Mouse (Mus musculus): ENCODE results near the gene Hdhd3. TPM values are rescaled to one million over a fixed set of nuclear protein-coding genes. Genes with fewer than 3 reads are reported as not detected.

Hdhd3 gene
- polyA plus RNA-seq (2014; fragmentation: Nextera tagmentation; extraction: Ambion mirVana), result 18.7 and 21.2 TPM in 2 replicates

GRCm38 (mm10) chr4:62503374-62503970, at the start of gene Hdhd3:
TSS of gene Hdhd3 (minus strand) at chr4:62503467.
- WGBS, result 65% methylated on average over 3 of the region's 3 CpGs
- no peaks in the 10 kb centered on the region for H3K9me3 ChIP-seq (ENCODE audit: control insufficient read depth, low read depth, low read length)
- H3K4me3 ChIP-seq (ENCODE audit: low read depth, low read length), result peak within 1 kb of the TSS; percentile 73
- no peak within 1 kb of the TSS for H3K9ac ChIP-seq (replicated peaks; ENCODE audit: low read depth, low read length)
- H3K4me2 ChIP-seq (replicated peaks; ENCODE audit: low read depth, low read length), result peak within 1 kb of the TSS; percentile 58
- ATAC-seq (ENCODE audit: insufficient number of reproducible peaks, insufficient read depth, low FRiP score, low read depth), result no peak
- no peaks in the 10 kb centered on the region for H3K27me3 ChIP-seq (ENCODE audit: control insufficient read depth, insufficient read depth, low read length)
- H3K4me1 ChIP-seq (ENCODE audit: control insufficient read depth, insufficient read depth, low read length), result 0 out of 2 replicates have a peak, but pooled peaks cover 3% of the 10 kb centered on the region
- peaks cover 20% of the 10 kb centered on the region for H3K36me3 ChIP-seq (ENCODE audit: control insufficient read depth, insufficient read depth, low read length)
- peak within 1 kb of the TSS; percentile 86 for H3K27ac ChIP-seq (ENCODE audit: low read length)

GRCm38 (mm10) chr4:62551966-62552365, 48.7 kb upstream of the Hdhd3 start:
- Histone ChIP-seq H3K4me2 (replicated peaks; ENCODE audit: low read depth, low read length) (no peak overlapping the region), H3K9ac (replicated peaks; ENCODE audit: low read depth, low read length) (no peak overlapping the region), H3K36me3 (ENCODE audit: control insufficient read depth, insufficient read depth, low read length) (no peaks in the 10 kb centered on the region), H3K27ac (ENCODE audit: low read length) (no peak overlapping the region), H3K4me3 (ENCODE audit: low read depth, low read length) (no peak overlapping the region), H3K9me3 (ENCODE audit: control insufficient read depth, low read depth, low read length) (no peaks in the 10 kb centered on the region), H3K27me3 (ENCODE audit: control insufficient read depth, insufficient read depth, low read length) (no peaks in the 10 kb centered on the region), H3K4me1 (ENCODE audit: control insufficient read depth, insufficient read depth, low read length) (no peaks in the 10 kb centered on the region)
- ATAC-seq (ENCODE audit: insufficient number of reproducible peaks, insufficient read depth, low FRiP score, low read depth), result no peak
- 76% methylated on average over 7 of the region's 7 CpGs for WGBS

GRCm38 (mm10) chr4:62544801-62545200, 41.5 kb upstream of the Hdhd3 start:
- H3K4me3 ChIP-seq (ENCODE audit: low read depth, low read length), result no peak overlapping the region
- no peak for ATAC-seq (ENCODE audit: insufficient number of reproducible peaks, insufficient read depth, low FRiP score, low read depth)
- H3K4me2 ChIP-seq (replicated peaks; ENCODE audit: low read depth, low read length), result no peak overlapping the region
- no peaks in the 10 kb centered on the region for H3K4me1 ChIP-seq (ENCODE audit: control insufficient read depth, insufficient read depth, low read length)
- H3K27ac ChIP-seq (ENCODE audit: low read length), result no peak overlapping the region
- no peaks in the 10 kb centered on the region for H3K36me3 ChIP-seq (ENCODE audit: control insufficient read depth, insufficient read depth, low read length)
- no peaks in the 10 kb centered on the region for H3K27me3 ChIP-seq (ENCODE audit: control insufficient read depth, insufficient read depth, low read length)
- H3K9me3 ChIP-seq (ENCODE audit: control insufficient read depth, low read depth, low read length), result no peaks in the 10 kb centered on the region
- H3K9ac ChIP-seq (replicated peaks; ENCODE audit: low read depth, low read length), result no peak overlapping the region

- H3K9ac ChIP-seq (replicated peaks; ENCODE audit: low read depth, low read length), result no peak overlapping the region
- H3K36me3 ChIP-seq (ENCODE audit: control insufficient read depth, insufficient read depth, low read length), result no peaks in the 10 kb centered on the region
- H3K4me3 ChIP-seq (ENCODE audit: low read depth, low read length), result no peak overlapping the region
- H3K27ac ChIP-seq (ENCODE audit: low read length), result no peak overlapping the region
- no peaks in the 10 kb centered on the region for H3K27me3 ChIP-seq (ENCODE audit: control insufficient read depth, insufficient read depth, low read length)
- no peaks in the 10 kb centered on the region for H3K4me1 ChIP-seq (ENCODE audit: control insufficient read depth, insufficient read depth, low read length)
- no peak for ATAC-seq (ENCODE audit: insufficient number of reproducible peaks, insufficient read depth, low FRiP score, low read depth)
- H3K4me2 ChIP-seq (replicated peaks; ENCODE audit: low read depth, low read length), result no peak overlapping the region
- no peaks in the 10 kb centered on the region for H3K9me3 ChIP-seq (ENCODE audit: control insufficient read depth, low read depth, low read length)
- WGBS, result 82% methylated on average over 6 of the region's 6 CpGs
These were observed 40.5 kb upstream of the Hdhd3 start for GRCm38 (mm10) chr4:62543782-62544181.

- Histone ChIP-seq H3K27ac (ENCODE audit: low read length) (no peak overlapping the region), H3K36me3 (ENCODE audit: control insufficient read depth, insufficient read depth, low read length) (no peaks in the 10 kb centered on the region), H3K4me3 (ENCODE audit: low read depth, low read length) (no peak overlapping the region), H3K4me1 (ENCODE audit: control insufficient read depth, insufficient read depth, low read length) (no peaks in the 10 kb centered on the region), H3K9me3 (ENCODE audit: control insufficient read depth, low read depth, low read length) (no peaks in the 10 kb centered on the region), H3K27me3 (ENCODE audit: control insufficient read depth, insufficient read depth, low read length) (no peaks in the 10 kb centered on the region), H3K9ac (replicated peaks; ENCODE audit: low read depth, low read length) (no peak overlapping the region), H3K4me2 (replicated peaks; ENCODE audit: low read depth, low read length) (no peak overlapping the region)
- ATAC-seq (ENCODE audit: insufficient number of reproducible peaks, insufficient read depth, low FRiP score, low read depth), result no peak
- 83% methylated on average over 3 of the region's 3 CpGs for WGBS
These were observed 38.5 kb upstream of the Hdhd3 start for GRCm38 (mm10) chr4:62541802-62542201.

GRCm38 (mm10) chr4:62533729-62534128, 30.5 kb upstream of the Hdhd3 start:
- H3K4me1 ChIP-seq (ENCODE audit: control insufficient read depth, insufficient read depth, low read length), result no peaks in the 10 kb centered on the region
- H3K27me3 ChIP-seq (ENCODE audit: control insufficient read depth, insufficient read depth, low read length), result no peaks in the 10 kb centered on the region
- H3K4me2 ChIP-seq (replicated peaks; ENCODE audit: low read depth, low read length), result no peak overlapping the region
- WGBS, result 67% methylated on average over 6 of the region's 6 CpGs
- H3K27ac ChIP-seq (ENCODE audit: low read length), result no peak overlapping the region
- H3K36me3 ChIP-seq (ENCODE audit: control insufficient read depth, insufficient read depth, low read length), result no peaks in the 10 kb centered on the region
- H3K9ac ChIP-seq (replicated peaks; ENCODE audit: low read depth, low read length), result no peak overlapping the region
- H3K4me3 ChIP-seq (ENCODE audit: low read depth, low read length), result no peak overlapping the region
- no peak for ATAC-seq (ENCODE audit: insufficient number of reproducible peaks, insufficient read depth, low FRiP score, low read depth)
- H3K9me3 ChIP-seq (ENCODE audit: control insufficient read depth, low read depth, low read length), result no peaks in the 10 kb centered on the region

GRCm38 (mm10) chr4:62527655-62528054, 24.4 kb upstream of the Hdhd3 start:
- H3K9me3 ChIP-seq (ENCODE audit: control insufficient read depth, low read depth, low read length), result no peaks in the 10 kb centered on the region
- H3K4me2 ChIP-seq (replicated peaks; ENCODE audit: low read depth, low read length), result no peak overlapping the region
- no peaks in the 10 kb centered on the region for H3K27me3 ChIP-seq (ENCODE audit: control insufficient read depth, insufficient read depth, low read length)
- H3K27ac ChIP-seq (ENCODE audit: low read length), result no peak overlapping the region
- H3K4me1 ChIP-seq (ENCODE audit: control insufficient read depth, insufficient read depth, low read length), result peaks cover 7% of the 10 kb centered on the region; the same call in 1 of the 2 replicates
- H3K36me3 ChIP-seq (ENCODE audit: control insufficient read depth, insufficient read depth, low read length), result peaks cover 5% of the 10 kb centered on the region
- no peak overlapping the region for H3K4me3 ChIP-seq (ENCODE audit: low read depth, low read length)
- WGBS, result 86% methylated on average over 4 of the region's 4 CpGs
- no peak overlapping the region for H3K9ac ChIP-seq (replicated peaks; ENCODE audit: low read depth, low read length)
- ATAC-seq (ENCODE audit: insufficient number of reproducible peaks, insufficient read depth, low FRiP score, low read depth), result no peak

GRCm38 (mm10) chr4:62526256-62526655, 23.0 kb upstream of the Hdhd3 start:
- peaks cover 7% of the 10 kb centered on the region; the same call in 1 of the 2 replicates for H3K4me1 ChIP-seq (ENCODE audit: control insufficient read depth, insufficient read depth, low read length)
- 52% methylated on average over 2 of the region's 2 CpGs for WGBS
- no peak overlapping the region for H3K27ac ChIP-seq (ENCODE audit: low read length)
- no peaks in the 10 kb centered on the region for H3K9me3 ChIP-seq (ENCODE audit: control insufficient read depth, low read depth, low read length)
- H3K36me3 ChIP-seq (ENCODE audit: control insufficient read depth, insufficient read depth, low read length), result peaks cover 8% of the 10 kb centered on the region
- no peak overlapping the region for H3K4me3 ChIP-seq (ENCODE audit: low read depth, low read length)
- H3K4me2 ChIP-seq (replicated peaks; ENCODE audit: low read depth, low read length), result no peak overlapping the region
- H3K9ac ChIP-seq (replicated peaks; ENCODE audit: low read depth, low read length), result no peak overlapping the region
- ATAC-seq (ENCODE audit: insufficient number of reproducible peaks, insufficient read depth, low FRiP score, low read depth), result no peak
- H3K27me3 ChIP-seq (ENCODE audit: control insufficient read depth, insufficient read depth, low read length), result no peaks in the 10 kb centered on the region

- 3% methylated on average over 10 of the region's 10 CpGs for WGBS
- Histone ChIP-seq H3K9me3 (ENCODE audit: control insufficient read depth, low read depth, low read length) (no peaks in the 10 kb centered on the region), H3K27me3 (ENCODE audit: control insufficient read depth, insufficient read depth, low read length) (no peaks in the 10 kb centered on the region), H3K36me3 (ENCODE audit: control insufficient read depth, insufficient read depth, low read length) (peaks cover 8% of the 10 kb centered on the region), H3K27ac (ENCODE audit: low read length) (no peak overlapping the region), H3K4me3 (ENCODE audit: low read depth, low read length) (peak overlapping the region; percentile 70), H3K4me2 (replicated peaks; ENCODE audit: low read depth, low read length) (peak overlapping the region; percentile 30; the same call in 1 of the 2 replicates), H3K4me1 (ENCODE audit: control insufficient read depth, insufficient read depth, low read length) (peaks cover 7% of the 10 kb centered on the region; the same call in 1 of the 2 replicates), H3K9ac (replicated peaks; ENCODE audit: low read depth, low read length) (no peak overlapping the region)
- ATAC-seq (ENCODE audit: insufficient number of reproducible peaks, insufficient read depth, low FRiP score, low read depth), result no peak
These were observed 22.2 kb upstream of the Hdhd3 start for GRCm38 (mm10) chr4:62525489-62525811.

Measured in stomach, embryonic 14.5 days (tissue).